Comparison of ENCODE assay signal across 9 mouse cellular contexts in genomic region chr6:65126074-65126726, GRCm38 (mm10). TPM values are rescaled to one million over a fixed set of nuclear protein-coding genes. Genes with fewer than 3 reads are reported as not detected.
DNase-seq lines count a peak whose midpoint lies in the region; ATAC-seq and TF ChIP-seq lines count a peak whose summit lies in the region.
"Had no signal": no experiment of that assay in that cellular context is flagged by ENCODE, and none has a peak within 500 bp of the region (broad histone marks: within the 10 kb centered on the region; RNA-seq: fewer than 3 reads in every experiment).

No protein-coding gene starts in this region.

- H3K27me3 ChIP-seq in Patski: no peaks in the 10 kb centered on the region
- H3K27me3 ChIP-seq in midbrain, embryonic 13.5 days: no peaks in the 10 kb centered on the region

- no peak overlapping the region for H3K4me3 ChIP-seq in midbrain, embryonic 13.5 days (replicated peaks)
- H3K4me3 ChIP-seq: erythroblast, embryonic 14.5 days had no signal

- in situ Hi-C loops in Patski (cut with MboI; ENCODE audit: low pct_unique_long_range_greater_than_20kb): loop anchor here (5.0 to 10.0 kb wide), 2 partner anchors 326 to 1409 kb away; partner anchors contain the start of gene Mad2l1

- no peaks in the 10 kb centered on the region for H3K36me3 ChIP-seq in midbrain, embryonic 13.5 days

- no peak overlapping the region for H3K9ac ChIP-seq in midbrain, embryonic 13.5 days (replicated peaks)

- CTCF ChIA-PET in Patski (lab: Charles Lee): interaction anchor here (0.7 to 2.7 kb wide), 5 partner anchors 11 to 443 kb away, joined by 3 to 19 read pairs (median 4); no protein-coding TSS in a partner anchor

- peak; percentile 68 for DNase-seq in layer of hippocampus, adult 11-12 months (ENCODE audit: low spot score)
- DNase-seq in layer of hippocampus, adult 9-11 months: no peak
- DNase-seq in Patski (ENCODE audit: low read depth, low spot score): no peak
- peak; percentile 59 to 76 for DNase-seq in cerebellum, postnatal 25 days
- DNase-seq in heart, postnatal 4 days: peak; percentile 68
- DNase-seq in left cerebral cortex, adult 18-20 months (ENCODE audit: low spot score in 2 of 2): peak; percentile 58 to 61
- peak; percentile 39 for DNase-seq in telencephalon, adult 2 months (ENCODE audit: low read depth, low spot score)

- TF ChIP-seq CTCF in Patski (IDR thresholded peaks at IDR 0.05): peak; percentile 87

- no peak overlapping the region for H3K27ac ChIP-seq in midbrain, embryonic 13.5 days

- POLR2A ChIA-PET in Patski (lab: Charles Lee): no interaction called here

- WGBS in midbrain, embryonic 13.5 days: 21% methylated on average over 2 of the region's 2 CpGs

- no peaks in the 10 kb centered on the region for H3K9me3 ChIP-seq in midbrain, embryonic 13.5 days

- no peak overlapping the region for H3K4me2 ChIP-seq in midbrain, embryonic 13.5 days (replicated peaks)

- no peaks in the 10 kb centered on the region for H3K4me1 ChIP-seq in midbrain, embryonic 13.5 days (replicated peaks)

- ATAC-seq in Patski: no peak
- peak; percentile 61 for ATAC-seq in midbrain, embryonic 13.5 days

RNA-seq across cellular contexts. Expression of gene Hpgds, which starts 18.5 kb away (rescaled TPM):
- polyA plus RNA-seq in Patski (2021): 0.12 TPM
- total RNA-seq in heart, postnatal 4 days (2021): 1 to 10 TPM; 1.0 to 1.1 TPM
- 1 to 10 TPM; 3.4 to 4.5 TPM for total RNA-seq in left cerebral cortex, adult 18-20 months (2021)
- 6.0 and 7.1 TPM in 2 replicates for polyA plus RNA-seq in midbrain, embryonic 13.5 days (2015; fragmentation: Nextera tagmentation; extraction: Ambion mirVana)
- polyA plus RNA-seq: erythroblast, embryonic 14.5 days had no signal

Comparison
In these comparisons a context has a peak if more than half of its experiments do, and no peak if none do; other contexts are left out.
1. DNase-seq: peak in layer of hippocampus, adult 11-12 months (single experiment), cerebellum, postnatal 25 days (2 of 2), heart, postnatal 4 days (single experiment), left cerebral cortex, adult 18-20 months (2 of 2) and telencephalon, adult 2 months (single experiment); none in layer of hippocampus, adult 9-11 months (single experiment) and Patski (single experiment).